Mouse (Mus musculus) C3H10T1/2 (cell line): Measurements from ENCODE around the gene Ppp6c. TPM values are rescaled to one million over a fixed set of nuclear protein-coding genes. Genes with fewer than 3 reads are reported as not detected.

Experiments used
- polyA plus RNA-seq, 2 experiments: library from polyadenylated mRNA; unstranded; fragments of >200 nt; fragmentation: generic; extraction: Trizol; gene quantifications; one replicate each; pipeline ENCODE4 v1.2.1; 2012; ENCODE audit warnings: missing spikeins in 2 of 2

Ppp6c gene
- polyA plus RNA-seq = 10 to 100 TPM in 1 of 2 experiments, 1 to 10 TPM in 1; 6.8 to 12.0 TPM

GRCm38 (mm10) chr2:39226019-39226640 lies at the start of gene Ppp6c:
Gene Ppp6c (minus strand): TSS chr2:39226451.

GRCm38 (mm10) chr2:39190561-39191056 lies 35.6 kb downstream of the Ppp6c start, which contains the start of gene Scai:
Gene Scai (minus strand): TSS chr2:39190734.

Other genes with a start within 250 kb of the Ppp6c start
- gene Wdr38, start 229.0 kb downstream of the Ppp6c start, polyA plus RNA-seq = under 1 TPM; 0.36 to 0.40 TPM
- gene Arpc5l, start 221.1 kb downstream of the Ppp6c start, polyA plus RNA-seq = 10 to 100 TPM; 26.1 to 58.7 TPM
- gene Rpl35, start 220.8 kb downstream of the Ppp6c start, polyA plus RNA-seq = 1,000 to 10,000 TPM; 1,174 to 1,676 TPM
- 1 to 10 TPM in 1 of 2 experiments, under 1 TPM in 1; 0.30 to 6.1 TPM for gene Golga1, start 160.9 kb downstream of the Ppp6c start, polyA plus RNA-seq
- gene Scai, start 35.7 kb downstream of the Ppp6c start, polyA plus RNA-seq = 1 to 10 TPM in 1 of 2 experiments, under 1 TPM in 1; 0.09 to 1.5 TPM